Mouse (Mus musculus) bone marrow, adult 2 months (tissue): ENCODE results near the gene Wbp1.

Experiments
- CTCF ChIP-seq: fragments of 200-500 bp; IDR thresholded peaks from 2 replicates; pipeline ENCODE4 v1.5.1; 2011; ENCODE audit warnings: low read length, control low read depth; ENCODE audit not compliant: control insufficient read depth, insufficient read depth
- POLR2A ChIP-seq: fragments of 200-500 bp; IDR thresholded peaks from 2 replicates; pipeline ENCODE4 v1.6.1; 2011; ENCODE audit warnings: low read depth, mild to moderate bottlenecking, control low read depth, low read length, borderline replicate concordance; ENCODE audit not compliant: control insufficient read depth

- TF ChIP-seq POLR2A (no peak), CTCF (no peak)
Observed at GRCm38 (mm10) chr6:83087205-83087925, 34.0 kb downstream of the Wbp1 start.
